Mouse (Mus musculus): ENCODE data around the gene Crtc3.

Gene Crtc3

DNA sequence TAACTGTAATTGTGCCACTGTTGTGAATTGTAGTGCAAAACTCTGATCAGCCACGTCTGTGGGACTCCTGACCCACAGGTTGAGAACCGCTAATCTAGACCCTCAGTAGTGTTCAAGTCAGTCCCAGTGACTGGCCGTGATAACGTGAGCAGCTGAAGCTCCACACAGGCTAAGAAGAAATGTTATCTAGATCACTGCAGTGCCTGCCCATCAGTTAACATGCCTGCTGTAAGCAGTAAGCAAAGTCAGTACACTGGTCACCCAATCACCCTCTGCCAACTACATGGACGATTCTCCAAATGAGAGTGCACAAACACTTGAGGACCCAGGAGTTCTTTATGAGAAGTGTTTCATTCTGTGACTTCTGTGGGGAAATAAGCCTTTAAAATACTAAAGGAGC is 3.0 kb downstream of the Crtc3 start:
- no peak for DNase-seq (ENCODE audit: low spot score in 2 of 2)

- DNase-seq (ENCODE audit: low spot score in 2 of 2) = no peak
Measured at GRCm38 (mm10) chr7:80682630-80683029, 6.0 kb downstream of the Crtc3 start.

DNA sequence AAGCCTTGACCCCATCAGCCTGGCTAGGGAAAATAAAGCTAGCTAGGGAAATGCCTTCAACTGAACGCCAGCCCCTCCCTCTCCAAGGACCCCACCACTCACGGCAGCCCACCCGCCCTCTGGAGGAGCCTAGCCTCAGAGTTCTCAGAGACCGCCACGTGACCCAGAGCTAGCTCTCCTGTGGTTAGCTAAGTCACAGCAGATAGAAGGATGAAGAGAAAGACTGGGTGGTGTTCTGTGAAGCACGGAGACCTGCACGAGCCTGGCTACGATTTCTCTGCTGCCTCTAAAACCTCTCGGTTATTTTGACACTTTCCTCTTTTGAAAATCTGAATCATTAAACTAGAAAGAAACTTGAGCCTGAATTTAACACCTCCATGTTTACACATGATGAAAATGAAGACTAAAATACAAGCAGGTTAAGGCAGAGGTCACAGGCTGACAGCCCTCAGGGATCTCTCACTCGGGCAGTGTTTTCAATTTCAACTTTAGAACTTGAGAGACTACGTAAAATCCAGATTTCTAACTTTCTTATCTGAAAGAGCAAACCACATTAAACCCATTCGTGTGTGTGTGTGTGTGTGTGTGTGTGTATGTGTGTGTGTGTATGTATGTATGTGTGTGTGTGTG is 8.3 kb downstream of the Crtc3 start:
- no peak for DNase-seq (ENCODE audit: low spot score in 2 of 2)

GRCm38 (mm10) chr7:80672323-80672722 is 16.4 kb downstream of the Crtc3 start:
- no peak for DNase-seq (ENCODE audit: low spot score in 2 of 2)

GRCm38 (mm10) chr7:80670889-80671288 is 17.8 kb downstream of the Crtc3 start:
- DNase-seq (ENCODE audit: low spot score in 2 of 2) = no peak

GRCm38 (mm10) chr7:80667190-80667589 is 21.5 kb downstream of the Crtc3 start:
- DNase-seq (ENCODE audit: low spot score in 2 of 2) = no peak

GRCm38 (mm10) chr7:80666198-80666915 is 22.3 kb downstream of the Crtc3 start:
- DNase-seq (ENCODE audit: low spot score in 2 of 2) = no peak

GRCm38 (mm10) chr7:80661082-80661481 is 27.6 kb downstream of the Crtc3 start:
- no peak for DNase-seq (ENCODE audit: low spot score in 2 of 2)

- DNase-seq (ENCODE audit: low spot score in 2 of 2) = no peak
Measured at GRCm38 (mm10) chr7:80660619-80661018, 28.1 kb downstream of the Crtc3 start.

- no peak for DNase-seq (ENCODE audit: low spot score in 2 of 2)
Measured at GRCm38 (mm10) chr7:80657896-80658295, 30.8 kb downstream of the Crtc3 start.

GRCm38 (mm10) chr7:80655350-80656013 is 33.2 kb downstream of the Crtc3 start:
- no peak for DNase-seq (ENCODE audit: low spot score in 2 of 2)

- DNase-seq (ENCODE audit: low spot score in 2 of 2) = no peak
Measured at GRCm38 (mm10) chr7:80654926-80655325, 33.8 kb downstream of the Crtc3 start.

GRCm38 (mm10) chr7:80654393-80654792 is 34.3 kb downstream of the Crtc3 start:
- no peak for DNase-seq (ENCODE audit: low spot score in 2 of 2)

- DNase-seq (ENCODE audit: low spot score in 2 of 2) = no peak
Measured at GRCm38 (mm10) chr7:80653971-80654370, 34.7 kb downstream of the Crtc3 start.

GRCm38 (mm10) chr7:80653077-80653476 is 35.6 kb downstream of the Crtc3 start:
- no peak for DNase-seq (ENCODE audit: low spot score in 2 of 2)

GRCm38 (mm10) chr7:80652289-80652688 is 36.4 kb downstream of the Crtc3 start:
- DNase-seq (ENCODE audit: low spot score in 2 of 2) = no peak

DNA sequence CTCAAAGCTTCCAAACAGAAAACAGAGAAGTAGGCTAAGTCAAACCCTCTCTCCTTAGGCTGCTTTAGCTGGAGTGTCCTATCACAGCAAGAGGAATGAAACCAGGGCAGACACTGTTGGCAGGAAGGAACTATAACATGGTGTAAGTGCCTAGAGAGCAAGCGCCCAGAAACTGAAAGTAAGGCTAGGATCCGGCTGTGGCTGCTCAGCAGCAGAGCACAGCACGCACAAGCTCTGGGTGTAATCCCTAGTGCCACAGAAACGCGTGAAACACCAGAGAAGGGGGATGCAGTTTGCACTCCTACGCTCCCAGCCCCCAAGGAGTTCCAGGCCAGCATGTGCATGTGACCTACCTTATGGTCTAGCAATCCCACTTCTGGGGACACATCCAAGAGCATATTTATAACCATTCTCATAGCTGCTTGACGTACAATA is 41.2 kb downstream of the Crtc3 start:
- no peak for DNase-seq (ENCODE audit: low spot score in 2 of 2)

GRCm38 (mm10) chr7:80646093-80647025 is 42.3 kb downstream of the Crtc3 start:
- DNase-seq (ENCODE audit: low spot score in 2 of 2) = peak in 1 of 2 experiments; percentile 74

GRCm38 (mm10) chr7:80642976-80643666 is 45.6 kb downstream of the Crtc3 start:
- no peak for DNase-seq (ENCODE audit: low spot score in 2 of 2)

DNA sequence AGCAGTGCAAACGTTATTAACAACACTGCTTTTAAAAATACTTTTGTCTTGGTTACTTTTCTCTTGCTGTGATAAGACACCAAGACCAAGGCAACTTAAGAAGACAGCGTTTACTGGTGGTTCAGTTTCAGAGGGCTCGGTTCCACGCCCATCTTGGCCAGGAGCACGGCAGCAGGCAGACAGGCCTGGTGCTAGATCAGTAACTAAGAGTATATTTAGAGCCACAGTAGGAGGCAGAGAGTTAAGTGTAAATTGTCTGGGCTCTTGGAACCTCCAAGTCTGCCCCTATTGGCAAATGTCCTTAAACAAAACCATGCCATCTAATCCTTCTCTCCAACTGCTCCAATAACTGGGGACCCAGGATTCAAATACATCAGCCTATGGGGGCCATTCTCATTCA is 46.1 kb downstream of the Crtc3 start:
- DNase-seq (ENCODE audit: low spot score in 2 of 2) = no peak

DNA sequence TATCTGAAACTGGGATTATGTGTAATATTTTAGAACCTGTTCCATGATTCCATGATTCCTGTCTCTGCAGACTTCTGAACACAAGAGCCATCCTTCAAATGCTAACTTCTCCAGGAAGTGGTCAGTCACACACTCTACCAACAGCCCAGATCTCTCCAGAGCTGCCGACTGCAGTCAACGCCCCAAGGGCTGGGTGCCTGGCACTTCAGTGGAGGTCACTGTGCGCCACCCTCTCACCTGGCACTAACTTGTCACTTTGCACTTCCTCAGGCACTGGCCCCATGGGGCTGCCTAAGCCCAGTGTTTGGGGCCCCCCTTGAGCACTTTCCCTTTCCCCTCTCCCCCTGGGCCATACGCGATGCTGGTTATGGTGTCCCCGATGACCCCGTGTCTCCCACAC is 46.8 kb downstream of the Crtc3 start:
- peak; percentile 44 to 75 for DNase-seq (ENCODE audit: low spot score in 2 of 2)
